Mouse (Mus musculus) ovary, postnatal 14 days (tissue): Measurements from ENCODE around the gene Prkg1.
"Not testable (repeated sequence)": the region's sequence is repeated elsewhere in the genome, so short reads cannot be mapped to it uniquely, and the experiment has no call there.

ENCODE experiments used
- DNase-seq: peaks from one replicate; pipeline ENCODE4 v3.0.0; 2022; ENCODE audit warnings: low spot score

Gene Prkg1

DNA sequence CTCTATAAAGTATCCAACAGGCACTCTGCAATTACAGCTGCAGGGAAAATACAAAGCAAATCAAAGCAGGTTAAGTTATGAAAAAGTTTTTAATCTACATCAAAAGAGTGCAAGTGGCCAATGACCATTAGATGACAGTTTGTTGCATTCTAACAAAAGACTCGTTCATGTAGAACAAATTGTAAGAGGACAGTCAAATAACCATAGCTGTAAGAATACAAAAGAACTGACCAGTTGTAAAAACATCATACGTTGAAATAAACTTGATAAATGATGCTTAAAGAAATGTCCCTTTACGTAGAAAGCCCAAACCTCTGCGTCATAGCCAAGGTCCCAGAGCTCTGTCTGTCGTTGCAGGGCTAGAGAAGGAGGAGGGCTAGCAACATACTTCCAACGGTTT is 1200.3 kb downstream of the Prkg1 start:
- DNase-seq, result no peak

DNA sequence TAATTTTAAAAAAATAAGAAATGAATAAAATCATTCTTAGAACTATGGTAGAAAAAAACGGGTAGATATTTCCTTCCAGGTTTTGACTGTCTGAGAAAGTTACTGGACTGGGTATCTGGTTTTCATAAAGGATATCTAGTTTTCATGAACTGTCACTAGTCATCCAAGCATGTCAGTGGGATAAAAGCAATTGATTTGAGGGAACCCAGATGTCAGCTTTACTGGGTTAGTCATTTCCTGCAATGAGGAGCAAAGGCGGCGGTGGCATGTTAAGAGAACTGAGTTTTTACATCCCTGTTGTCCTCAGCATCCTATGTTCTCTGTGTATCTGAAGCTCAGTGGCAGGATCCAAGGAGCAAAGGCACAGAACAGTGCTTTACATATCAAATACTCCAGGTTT is 1201.0 kb downstream of the Prkg1 start:
- DNase-seq, result no peak

DNA sequence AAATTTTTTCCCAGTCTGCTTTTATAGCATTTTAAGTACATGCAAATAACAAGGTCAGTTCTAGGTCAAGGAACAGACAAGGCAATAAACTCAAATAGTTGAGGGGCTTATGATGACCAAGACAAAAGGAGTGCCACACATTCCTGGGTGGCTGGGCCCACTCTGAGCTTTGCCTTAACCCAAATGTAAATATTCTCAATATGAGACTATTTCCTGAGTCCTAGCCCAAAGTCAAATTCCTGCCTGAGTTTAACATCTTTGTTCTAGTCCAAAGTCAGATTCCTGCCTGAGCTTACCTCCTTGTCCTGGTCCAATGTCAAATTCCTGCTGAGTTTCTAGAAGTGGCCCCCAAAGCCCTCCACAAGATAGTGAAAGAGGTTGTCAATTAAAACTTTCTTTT is 1206.8 kb downstream of the Prkg1 start:
- no peak for DNase-seq

DNA sequence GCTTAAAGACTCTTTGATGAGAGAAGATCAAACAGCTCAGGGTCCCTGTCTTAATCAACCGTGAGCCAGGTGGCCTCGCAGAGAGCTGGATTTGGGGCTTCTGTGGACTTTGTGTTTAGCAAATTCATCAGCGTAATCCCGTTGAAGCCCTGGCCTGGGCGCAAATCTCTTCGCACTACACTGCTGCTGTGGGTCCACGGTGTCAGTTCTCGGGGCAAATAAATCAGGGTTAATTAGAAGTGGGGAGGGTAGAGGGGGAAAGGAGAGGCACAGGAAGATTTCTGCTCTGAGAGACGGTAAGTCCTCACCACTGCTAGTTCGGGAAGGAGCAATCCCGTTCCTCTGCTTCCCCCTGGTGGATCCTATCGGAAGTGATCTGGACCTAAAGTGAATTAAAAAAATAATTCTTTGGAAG is 1210.4 kb downstream of the Prkg1 start:
- peak; percentile 63 for DNase-seq

DNA sequence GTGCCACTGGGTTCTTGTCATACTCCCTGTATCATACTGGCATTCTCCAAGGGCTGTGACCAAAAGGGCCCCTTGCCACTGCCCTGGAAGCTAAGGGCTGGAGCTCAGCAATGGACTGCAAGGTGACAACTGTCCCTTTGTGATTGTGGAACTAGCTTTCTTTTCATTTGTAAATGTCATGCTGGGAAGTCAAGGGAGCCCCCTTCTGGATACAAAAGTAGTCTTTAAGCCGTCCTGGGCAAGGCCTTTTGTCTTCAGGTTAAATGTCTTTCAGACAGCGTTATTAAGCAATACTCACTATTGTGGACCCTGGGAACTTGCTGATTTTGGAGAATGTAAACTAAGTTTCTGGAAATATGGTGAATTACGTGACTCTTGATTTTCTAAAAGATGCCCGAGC is 1211.1 kb downstream of the Prkg1 start:
- no peak for DNase-seq

DNA sequence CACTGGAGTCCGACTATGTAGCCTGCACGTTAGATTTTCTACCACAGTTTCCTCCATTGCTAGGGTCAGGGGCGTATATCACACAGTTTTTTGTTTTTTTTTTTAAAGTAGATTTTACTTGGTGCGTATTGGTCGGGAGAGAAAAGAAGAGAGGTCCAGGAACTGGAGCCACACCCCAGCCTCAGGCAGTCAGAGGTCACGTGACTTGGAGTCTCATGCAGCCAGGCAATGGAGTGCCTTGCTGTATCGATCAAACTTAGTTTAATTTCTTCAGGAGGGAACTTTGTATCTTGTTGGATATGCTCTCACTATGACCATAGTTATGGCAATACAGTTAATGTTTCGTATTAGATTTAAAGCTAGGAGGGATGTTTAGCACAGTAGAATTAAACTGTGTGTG is 1212.6 kb downstream of the Prkg1 start:
- no peak for DNase-seq

DNA sequence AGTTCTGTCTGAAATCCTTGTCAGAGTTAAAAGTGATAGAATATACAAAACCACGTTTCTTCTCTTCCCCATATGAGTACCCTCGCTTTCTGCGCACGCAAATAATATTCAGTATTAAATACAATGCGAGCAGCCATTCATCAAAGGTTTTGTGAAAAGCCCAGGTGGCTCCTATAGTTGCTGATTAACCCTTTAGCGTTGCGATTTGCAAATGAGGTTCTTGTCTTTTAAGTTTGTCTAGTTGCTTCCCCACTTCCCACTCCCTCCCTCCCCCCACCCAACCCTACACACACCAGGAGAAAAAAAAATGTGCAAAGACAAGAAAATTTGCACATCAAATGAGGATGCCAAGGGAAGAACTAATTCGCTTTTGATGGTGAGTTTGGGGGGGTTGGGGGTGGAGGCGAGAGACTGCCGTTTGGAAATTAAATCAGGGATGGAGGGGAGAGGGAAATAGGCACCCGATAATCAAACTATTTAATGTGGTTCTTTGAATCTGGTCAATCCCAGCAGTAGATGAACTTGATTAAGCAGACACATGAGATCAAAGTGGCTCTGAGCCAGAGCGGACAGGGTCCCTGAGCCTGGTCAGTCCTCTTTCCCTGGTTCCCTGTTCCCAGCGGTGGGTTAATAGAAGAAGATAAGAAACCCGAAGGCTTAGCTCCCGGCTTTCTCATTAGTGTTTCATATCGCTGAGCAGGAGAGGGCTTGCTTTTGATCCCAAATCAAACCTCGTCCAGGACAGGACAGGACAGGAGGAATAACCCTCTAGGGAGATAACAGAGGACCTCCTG is 1214.8 kb downstream of the Prkg1 start:
- no peak for DNase-seq

DNA sequence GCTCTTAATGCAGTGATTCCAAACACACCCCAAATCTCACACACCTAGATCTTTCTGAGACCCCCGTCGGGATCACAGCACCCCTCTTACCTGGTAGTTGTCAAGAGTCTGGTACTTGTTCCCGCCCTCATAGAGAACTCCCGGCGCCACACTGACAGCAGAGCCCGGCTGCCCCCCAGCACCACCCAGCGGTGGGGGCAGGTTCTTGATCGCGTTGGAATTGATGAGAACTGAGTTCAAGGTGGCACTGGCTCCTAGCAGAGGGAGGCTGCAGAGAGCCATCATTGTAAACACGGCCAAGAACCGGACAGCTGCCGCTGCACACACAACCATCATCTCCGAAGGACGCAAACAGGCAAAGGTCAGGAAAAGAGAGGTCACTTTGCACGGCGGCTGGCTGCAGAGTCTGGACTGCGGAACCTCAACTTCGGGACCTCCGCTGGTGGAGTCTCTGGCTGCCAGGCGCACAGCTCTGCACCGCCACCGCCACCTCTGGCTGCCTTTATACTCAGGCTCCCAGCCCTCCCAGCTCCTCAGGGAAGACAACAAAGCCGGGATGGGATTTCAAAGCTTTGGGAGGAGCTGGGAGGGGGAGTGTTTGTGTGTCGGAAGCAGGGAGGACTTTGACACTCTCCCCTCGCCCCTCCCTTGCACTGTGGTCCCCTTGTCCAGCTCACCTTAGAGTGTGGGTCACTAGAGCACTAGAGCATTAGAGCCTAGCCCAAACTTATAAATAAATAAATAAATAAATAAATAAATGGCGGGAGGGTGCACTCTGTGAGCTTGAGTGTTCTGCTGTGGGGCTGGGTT is 1215.6 kb downstream of the Prkg1 start, which contains the start of gene Dkk1:
Gene Dkk1, minus strand, starts transcription at position 622 of the 810 bp plus-strand sequence.
- no peak for DNase-seq

DNA sequence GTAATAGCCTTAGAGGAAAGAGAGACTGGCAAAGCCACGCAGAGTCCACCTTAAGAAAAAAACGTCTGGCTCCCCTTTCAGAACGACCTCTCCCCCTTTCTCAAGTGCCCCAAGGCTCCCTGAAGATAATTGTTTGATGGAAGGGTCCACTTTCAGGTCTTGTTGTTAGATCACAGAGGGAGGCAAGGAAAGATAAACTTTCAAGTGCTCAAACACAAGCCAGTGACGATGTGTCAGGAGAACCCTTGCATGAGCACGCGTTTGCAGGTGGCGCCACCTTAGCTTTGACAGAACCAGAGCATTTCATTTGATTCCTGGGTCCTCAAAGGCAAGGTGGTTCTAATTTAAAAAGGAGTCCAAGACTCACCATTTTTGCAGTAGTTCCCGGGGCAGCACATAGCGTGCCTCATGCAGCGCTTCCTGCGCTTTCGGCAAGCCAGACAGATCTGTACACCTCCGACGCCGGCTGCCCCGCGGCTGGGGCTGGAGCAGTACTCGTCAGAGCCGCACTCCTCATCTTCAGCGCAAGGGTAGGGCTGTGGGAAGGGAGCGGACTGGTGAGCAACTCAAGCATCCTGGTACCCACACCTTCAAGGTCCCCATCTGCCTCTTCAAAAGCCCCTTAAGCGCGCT is 1216.3 kb downstream of the Prkg1 start:
- no peak for DNase-seq

DNA sequence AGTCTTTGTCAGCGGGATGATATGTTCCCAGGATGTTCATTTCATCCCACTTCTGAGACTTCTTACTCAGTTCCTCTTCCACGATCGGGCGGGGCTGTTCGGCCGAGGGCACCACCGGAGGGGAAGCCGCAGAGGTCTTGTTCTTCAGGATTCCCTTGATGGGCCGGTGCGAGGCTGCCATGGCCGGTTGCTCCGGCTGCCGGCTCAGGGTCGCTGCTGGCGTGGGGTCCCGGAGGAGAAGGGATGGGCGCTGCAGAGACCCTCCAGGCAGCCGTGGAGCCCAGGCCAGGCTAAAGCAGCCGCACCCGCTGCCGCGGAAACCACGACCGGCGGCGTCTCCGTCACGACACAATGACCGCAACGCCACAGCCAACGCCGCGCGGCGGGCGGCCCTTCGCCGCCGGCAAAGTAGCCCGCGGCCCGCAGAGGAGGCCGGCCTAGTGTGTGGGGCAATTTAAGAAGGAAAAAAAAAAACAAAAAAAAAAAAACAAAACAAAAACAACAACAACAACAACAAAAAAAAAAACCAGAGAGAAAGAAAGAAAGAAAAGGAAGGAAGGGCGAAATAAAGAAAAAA is 1225.4 kb downstream of the Prkg1 start:
- DNase-seq, result not testable (repeated sequence)

DNA sequence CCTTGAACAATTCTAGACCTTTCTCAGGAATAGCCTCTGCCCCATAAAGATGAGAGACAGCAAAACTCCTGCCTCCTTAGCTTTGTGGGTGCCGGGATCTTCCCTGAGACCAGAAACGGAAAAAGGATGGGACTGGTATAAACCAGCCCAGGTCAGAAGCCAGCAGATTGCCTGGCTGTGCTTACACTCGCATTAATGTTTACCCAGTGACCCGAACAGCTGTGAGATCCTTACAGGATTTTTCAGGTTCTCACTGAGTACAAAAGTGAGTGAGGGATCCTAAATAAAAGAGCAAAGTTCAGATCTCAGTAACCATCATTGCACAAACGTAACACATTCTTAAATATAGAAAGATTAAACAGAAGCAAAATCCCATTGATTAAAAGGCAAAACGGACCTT is 1248.1 kb downstream of the Prkg1 start:
- DNase-seq, result no peak
